Mouse (Mus musculus): ENCODE measurements around the gene Fgfr2. TPM values are rescaled to one million over a fixed set of nuclear protein-coding genes. Genes with fewer than 3 reads are reported as not detected.

Fgfr2 gene
- total RNA-seq, 1 experiment, result 37.5 TPM

- Histone ChIP-seq H3K36me3 (ENCODE audit: control insufficient read depth, insufficient read depth, low read length, poor library complexity, severe bottlenecking) (no peaks in the 10 kb centered on the region), H3K27ac (ENCODE audit: insufficient read depth, low read depth, low read length, poor library complexity, severe bottlenecking) (no peak overlapping the region), H3K9me3 (ENCODE audit: control insufficient read depth, insufficient read depth, low read depth, low read length) (no peaks in the 10 kb centered on the region), H3K4me1 (ENCODE audit: control insufficient read depth in 2 of 2, insufficient read depth in 2 of 2, low read length in 2 of 2, poor library complexity in 1 of 2) (no peaks in the 10 kb centered on the region), H3K4me3 (ENCODE audit: insufficient read depth in 1 of 2, low read depth in 1 of 2, low read length in 2 of 2, poor library complexity in 1 of 2, severe bottlenecking in 1 of 2) (no peak overlapping the region), H3K9ac (ENCODE audit: insufficient read depth, low read depth, low read length, poor library complexity, severe bottlenecking) (no peak overlapping the region)
- in situ Hi-C loops (cut with MboI; ENCODE audit: low sequenced_read_pairs in 2 of 2, unreplicated experiment in 2 of 2), result no loop called here
- no peak for TF ChIP-seq CHD2 (IDR thresholded peaks at IDR 0.05; ENCODE audit: low read depth, low read length)
- no peak for TF ChIP-seq ZNF384 (IDR thresholded peaks at IDR 0.05; ENCODE audit: low read depth, low read length)
- no peak for TF ChIP-seq MAFK (IDR thresholded peaks at IDR 0.05; ENCODE audit: insufficient read depth, low read depth, low read length)
- no peak for TF ChIP-seq HCFC1 (IDR thresholded peaks at IDR 0.05; ENCODE audit: borderline replicate concordance, insufficient read depth, low read length)
- no peak for TF ChIP-seq ZC3H11A (IDR thresholded peaks at IDR 0.05; ENCODE audit: borderline replicate concordance, low read depth, low read length)
- DNase-seq (ENCODE audit: low read depth, low spot score), result no peak
Measured at GRCm38 (mm10) chr7:131007221-131007620, 2115.9 kb downstream of the Fgfr2 start.

GRCm38 (mm10) chr7:131004071-131004470 lies 2119.1 kb downstream of the Fgfr2 start:
- H3K9ac ChIP-seq (ENCODE audit: insufficient read depth, low read depth, low read length, poor library complexity, severe bottlenecking), result no peak overlapping the region
- H3K4me1 ChIP-seq (ENCODE audit: control insufficient read depth in 2 of 2, insufficient read depth in 2 of 2, low read length in 2 of 2, poor library complexity in 1 of 2), result no peaks in the 10 kb centered on the region
- H3K4me3 ChIP-seq (ENCODE audit: insufficient read depth in 1 of 2, low read depth in 1 of 2, low read length in 2 of 2, poor library complexity in 1 of 2, severe bottlenecking in 1 of 2), result no peak overlapping the region
- DNase-seq (ENCODE audit: low read depth, low spot score), result no peak
- no peak for TF ChIP-seq ZC3H11A (IDR thresholded peaks at IDR 0.05; ENCODE audit: borderline replicate concordance, low read depth, low read length)
- TF ChIP-seq CHD2 (IDR thresholded peaks at IDR 0.05; ENCODE audit: low read depth, low read length), result no peak
- no peak for TF ChIP-seq HCFC1 (IDR thresholded peaks at IDR 0.05; ENCODE audit: borderline replicate concordance, insufficient read depth, low read length)
- no peak for TF ChIP-seq MAFK (IDR thresholded peaks at IDR 0.05; ENCODE audit: insufficient read depth, low read depth, low read length)
- no peak for TF ChIP-seq ZNF384 (IDR thresholded peaks at IDR 0.05; ENCODE audit: low read depth, low read length)
- no peak overlapping the region for H3K27ac ChIP-seq (ENCODE audit: insufficient read depth, low read depth, low read length, poor library complexity, severe bottlenecking)
- no peaks in the 10 kb centered on the region for H3K9me3 ChIP-seq (ENCODE audit: control insufficient read depth, insufficient read depth, low read depth, low read length)
- no peaks in the 10 kb centered on the region for H3K36me3 ChIP-seq (ENCODE audit: control insufficient read depth, insufficient read depth, low read length, poor library complexity, severe bottlenecking)
- in situ Hi-C loops (cut with MboI; ENCODE audit: low sequenced_read_pairs in 2 of 2, unreplicated experiment in 2 of 2), result no loop called here

GRCm38 (mm10) chr7:131001976-131002726 lies 2121.0 kb downstream of the Fgfr2 start:
- Histone ChIP-seq H3K27ac (ENCODE audit: insufficient read depth, low read depth, low read length, poor library complexity, severe bottlenecking) (no peak overlapping the region), H3K4me3 (ENCODE audit: insufficient read depth in 1 of 2, low read depth in 1 of 2, low read length in 2 of 2, poor library complexity in 1 of 2, severe bottlenecking in 1 of 2) (no peak overlapping the region), H3K9me3 (ENCODE audit: control insufficient read depth, insufficient read depth, low read depth, low read length) (no peaks in the 10 kb centered on the region), H3K36me3 (ENCODE audit: control insufficient read depth, insufficient read depth, low read length, poor library complexity, severe bottlenecking) (no peaks in the 10 kb centered on the region), H3K9ac (ENCODE audit: insufficient read depth, low read depth, low read length, poor library complexity, severe bottlenecking) (no peak overlapping the region), H3K4me1 (ENCODE audit: control insufficient read depth in 2 of 2, insufficient read depth in 2 of 2, low read length in 2 of 2, poor library complexity in 1 of 2) (no peaks in the 10 kb centered on the region)
- no peak for TF ChIP-seq CHD2 (IDR thresholded peaks at IDR 0.05; ENCODE audit: low read depth, low read length)
- TF ChIP-seq ZC3H11A (IDR thresholded peaks at IDR 0.05; ENCODE audit: borderline replicate concordance, low read depth, low read length), result no peak
- in situ Hi-C loops (cut with MboI; ENCODE audit: low sequenced_read_pairs in 2 of 2, unreplicated experiment in 2 of 2), result no loop called here
- no peak for DNase-seq (ENCODE audit: low read depth, low spot score)

GRCm38 (mm10) chr7:130993907-130994306 lies 2129.2 kb downstream of the Fgfr2 start:
- H3K4me3 ChIP-seq (ENCODE audit: insufficient read depth in 1 of 2, low read depth in 1 of 2, low read length in 2 of 2, poor library complexity in 1 of 2, severe bottlenecking in 1 of 2), result no peak overlapping the region
- H3K9ac ChIP-seq (ENCODE audit: insufficient read depth, low read depth, low read length, poor library complexity, severe bottlenecking), result no peak overlapping the region
- no peak for TF ChIP-seq CHD2 (IDR thresholded peaks at IDR 0.05; ENCODE audit: low read depth, low read length)
- no peak for TF ChIP-seq MAFK (IDR thresholded peaks at IDR 0.05; ENCODE audit: insufficient read depth, low read depth, low read length)
- no peak for TF ChIP-seq ZNF384 (IDR thresholded peaks at IDR 0.05; ENCODE audit: low read depth, low read length)
- no peak for TF ChIP-seq HCFC1 (IDR thresholded peaks at IDR 0.05; ENCODE audit: borderline replicate concordance, insufficient read depth, low read length)
- TF ChIP-seq ZC3H11A (IDR thresholded peaks at IDR 0.05; ENCODE audit: borderline replicate concordance, low read depth, low read length), result no peak
- in situ Hi-C loops (cut with MboI; ENCODE audit: low sequenced_read_pairs in 2 of 2, unreplicated experiment in 2 of 2), result no loop called here
- H3K4me1 ChIP-seq (ENCODE audit: control insufficient read depth in 2 of 2, insufficient read depth in 2 of 2, low read length in 2 of 2, poor library complexity in 1 of 2), result peaks cover 0 to 2% of the 10 kb centered on the region in 2 experiments; a peak in 2 of 4 replicates
- H3K27ac ChIP-seq (ENCODE audit: insufficient read depth, low read depth, low read length, poor library complexity, severe bottlenecking), result no peak overlapping the region
- DNase-seq (ENCODE audit: low read depth, low spot score), result peak; percentile 35
- H3K9me3 ChIP-seq (ENCODE audit: control insufficient read depth, insufficient read depth, low read depth, low read length), result no peaks in the 10 kb centered on the region
- H3K36me3 ChIP-seq (ENCODE audit: control insufficient read depth, insufficient read depth, low read length, poor library complexity, severe bottlenecking), result no peaks in the 10 kb centered on the region
